In genomic region chr7:103699469-103699868, GRCm38 (mm10) we compare ENCODE assay signal across 29 mouse cellular contexts. TPM values are rescaled to one million over a fixed set of nuclear protein-coding genes. Genes with fewer than 3 reads are reported as not detected.
DNase-seq lines count a peak whose midpoint lies in the region; ATAC-seq and TF ChIP-seq lines count a peak whose summit lies in the region.
"Had no signal": no experiment of that assay in that cellular context is flagged by ENCODE, and none has a peak within 500 bp of the region (broad histone marks: within the 10 kb centered on the region; RNA-seq: fewer than 3 reads in every experiment).

No protein-coding gene starts in this region.

- H3K9me3 ChIP-seq in hindbrain, embryonic 15.5 days, result no peaks in the 10 kb centered on the region
- no peaks in the 10 kb centered on the region for H3K9me3 ChIP-seq in hindbrain, embryonic 11.5 days (ENCODE audit: control insufficient read depth, low read length)
- H3K9me3 ChIP-seq in hindbrain, postnatal 0 days (ENCODE audit: low read length), result no peaks in the 10 kb centered on the region
- no peaks in the 10 kb centered on the region for H3K9me3 ChIP-seq in hindbrain, embryonic 10.5 days
- H3K9me3 ChIP-seq in midbrain, postnatal 0 days (ENCODE audit: low read length), result no peaks in the 10 kb centered on the region
- H3K9me3 ChIP-seq in midbrain, embryonic 10.5 days (replicated peaks), result no peaks in the 10 kb centered on the region
- H3K9me3 ChIP-seq: embryonic facial prominence, embryonic 13.5 days; embryonic facial prominence, embryonic 15.5 days; forebrain, embryonic 15.5 days had no signal

- no peak for DNase-seq in hindbrain, embryonic 11.5 days (ENCODE audit: low spot score)
- peak; percentile 28 for DNase-seq in hindbrain, postnatal 0 days (ENCODE audit: low spot score)
- DNase-seq in hindbrain, embryonic 10.5 days (ENCODE audit: low spot score), result no peak
- peak; percentile 40 for DNase-seq in midbrain, postnatal 0 days (ENCODE audit: low spot score)
- no peak for DNase-seq in midbrain, embryonic 10.5 days (ENCODE audit: low spot score)
- no peak for DNase-seq in heart, adult 11 months
- DNase-seq: adrenal gland, adult 2 months; adrenal gland, postnatal 10 days; adrenal gland, postnatal 25 days; cerebellum, adult 11-12 months; cerebellum, adult 8-10 months; cerebellum, adult 9-11 months; cerebellum, postnatal 14 days; cerebellum, postnatal 36 days; embryo, embryonic 11 days; forebrain, postnatal 0 days had no signal

- no peak for TF ChIP-seq CTCF in hindbrain, postnatal 0 days (IDR thresholded peaks at IDR 0.05; ENCODE audit: low read depth)
- TF ChIP-seq CTCF in midbrain, postnatal 0 days (IDR thresholded peaks at IDR 0.05), result no peak

- 88% methylated on average over 4 of the region's 4 CpGs for WGBS in hindbrain, embryonic 15.5 days
- 94% methylated on average over 4 of the region's 4 CpGs for WGBS in hindbrain, embryonic 11.5 days
- 80% methylated on average over 4 of the region's 4 CpGs for WGBS in hindbrain, postnatal 0 days
- 90% methylated on average over 4 of the region's 4 CpGs for WGBS in hindbrain, embryonic 10.5 days
- WGBS in midbrain, postnatal 0 days, result 82% methylated on average over 4 of the region's 4 CpGs
- 94% methylated on average over 4 of the region's 4 CpGs for WGBS in midbrain, embryonic 10.5 days

- peak; percentile 38; the same call in 1 of the 2 replicates for ATAC-seq in hindbrain, embryonic 15.5 days (ENCODE audit: low FRiP score, low read depth)
- no peak for ATAC-seq in hindbrain, embryonic 11.5 days (ENCODE audit: low FRiP score)
- no peak for ATAC-seq in hindbrain, postnatal 0 days
- ATAC-seq in midbrain, postnatal 0 days (ENCODE audit: low FRiP score), result 0 out of 2 replicates have a peak, but pooled peaks have one; percentile 54
- 0 out of 2 replicates have a peak, but pooled peaks have one; percentile 3 for ATAC-seq in erythroid progenitor cell, adult 5-6 weeks (replicated peaks; ENCODE audit: low FRiP score, poor library complexity, severe bottlenecking)
- ATAC-seq: forebrain, embryonic 15.5 days; forebrain, postnatal 0 days had no signal

- no peak overlapping the region for H3K27ac ChIP-seq in hindbrain, embryonic 15.5 days (replicated peaks)
- no peak overlapping the region for H3K27ac ChIP-seq in hindbrain, embryonic 11.5 days (ENCODE audit: low read depth, low read length)
- H3K27ac ChIP-seq in hindbrain, postnatal 0 days, result no peak overlapping the region
- no peak overlapping the region for H3K27ac ChIP-seq in hindbrain, embryonic 10.5 days
- H3K27ac ChIP-seq in midbrain, postnatal 0 days (ENCODE audit: low read depth, low read length), result no peak overlapping the region
- no peak overlapping the region for H3K27ac ChIP-seq in midbrain, embryonic 10.5 days (replicated peaks)
- H3K27ac ChIP-seq: embryonic facial prominence, embryonic 13.5 days; embryonic facial prominence, embryonic 15.5 days; forebrain, embryonic 15.5 days had no signal

- H3K4me1 ChIP-seq in hindbrain, embryonic 15.5 days (replicated peaks), result no peaks in the 10 kb centered on the region
- no peaks in the 10 kb centered on the region for H3K4me1 ChIP-seq in hindbrain, embryonic 11.5 days (replicated peaks; ENCODE audit: control insufficient read depth, insufficient read depth, low read length)
- H3K4me1 ChIP-seq in hindbrain, postnatal 0 days (ENCODE audit: insufficient read depth, low read length), result no peaks in the 10 kb centered on the region
- no peaks in the 10 kb centered on the region for H3K4me1 ChIP-seq in hindbrain, embryonic 10.5 days (replicated peaks)
- no peaks in the 10 kb centered on the region for H3K4me1 ChIP-seq in midbrain, postnatal 0 days (ENCODE audit: insufficient read depth, low read length)
- no peaks in the 10 kb centered on the region for H3K4me1 ChIP-seq in midbrain, embryonic 10.5 days
- H3K4me1 ChIP-seq: embryonic facial prominence, embryonic 13.5 days; embryonic facial prominence, embryonic 15.5 days; forebrain, embryonic 15.5 days had no signal

- no peak overlapping the region for H3K4me2 ChIP-seq in hindbrain, embryonic 15.5 days
- no peak overlapping the region for H3K4me2 ChIP-seq in hindbrain, embryonic 11.5 days (replicated peaks; ENCODE audit: low read depth, low read length)
- no peak overlapping the region for H3K4me2 ChIP-seq in hindbrain, postnatal 0 days (ENCODE audit: low read depth, low read length)
- H3K4me2 ChIP-seq in midbrain, postnatal 0 days (ENCODE audit: low read depth, low read length, poor library complexity, severe bottlenecking), result no peak overlapping the region
- H3K4me2 ChIP-seq: embryonic facial prominence, embryonic 13.5 days; embryonic facial prominence, embryonic 15.5 days; forebrain, embryonic 15.5 days had no signal

- H3K4me3 ChIP-seq in hindbrain, embryonic 15.5 days, result no peak overlapping the region
- no peak overlapping the region for H3K4me3 ChIP-seq in hindbrain, embryonic 11.5 days (ENCODE audit: low read depth, low read length)
- no peak overlapping the region for H3K4me3 ChIP-seq in hindbrain, postnatal 0 days (ENCODE audit: low read length)
- no peak overlapping the region for H3K4me3 ChIP-seq in hindbrain, embryonic 10.5 days
- H3K4me3 ChIP-seq in midbrain, postnatal 0 days (ENCODE audit: low read depth, low read length), result no peak overlapping the region
- no peak overlapping the region for H3K4me3 ChIP-seq in midbrain, embryonic 10.5 days
- H3K4me3 ChIP-seq: embryonic facial prominence, embryonic 13.5 days; embryonic facial prominence, embryonic 15.5 days; erythroblast, embryonic 14.5 days; forebrain, embryonic 15.5 days had no signal

- H3K27me3 ChIP-seq in hindbrain, embryonic 15.5 days, result no peaks in the 10 kb centered on the region
- H3K27me3 ChIP-seq in hindbrain, embryonic 11.5 days (ENCODE audit: control insufficient read depth, insufficient read depth, low read length), result no peaks in the 10 kb centered on the region
- H3K27me3 ChIP-seq in hindbrain, postnatal 0 days (ENCODE audit: insufficient read depth, low read length), result no peaks in the 10 kb centered on the region
- no peaks in the 10 kb centered on the region for H3K27me3 ChIP-seq in hindbrain, embryonic 10.5 days (ENCODE audit: insufficient read depth, poor library complexity, severe bottlenecking)
- no peaks in the 10 kb centered on the region for H3K27me3 ChIP-seq in midbrain, postnatal 0 days (ENCODE audit: insufficient read depth, low read length)
- H3K27me3 ChIP-seq in midbrain, embryonic 10.5 days (ENCODE audit: low read depth, poor library complexity, severe bottlenecking), result no peaks in the 10 kb centered on the region
- H3K27me3 ChIP-seq: embryonic facial prominence, embryonic 13.5 days; embryonic facial prominence, embryonic 15.5 days; forebrain, embryonic 15.5 days had no signal

- H3K9ac ChIP-seq in hindbrain, embryonic 15.5 days, result no peak overlapping the region
- H3K9ac ChIP-seq in hindbrain, embryonic 11.5 days (ENCODE audit: low read depth, low read length), result no peak overlapping the region
- no peak overlapping the region for H3K9ac ChIP-seq in hindbrain, postnatal 0 days (replicated peaks; ENCODE audit: low read length)
- H3K9ac ChIP-seq in midbrain, postnatal 0 days (replicated peaks; ENCODE audit: low read length, poor library complexity, severe bottlenecking), result no peak overlapping the region
- H3K9ac ChIP-seq: embryonic facial prominence, embryonic 13.5 days; embryonic facial prominence, embryonic 15.5 days; forebrain, embryonic 15.5 days; forebrain, postnatal 0 days had no signal

- no peaks in the 10 kb centered on the region for H3K36me3 ChIP-seq in hindbrain, embryonic 15.5 days
- no peaks in the 10 kb centered on the region for H3K36me3 ChIP-seq in hindbrain, embryonic 11.5 days (ENCODE audit: control insufficient read depth, insufficient read depth, low read length)
- no peaks in the 10 kb centered on the region for H3K36me3 ChIP-seq in hindbrain, postnatal 0 days (ENCODE audit: insufficient read depth, low read length)
- H3K36me3 ChIP-seq in hindbrain, embryonic 10.5 days, result no peaks in the 10 kb centered on the region
- no peaks in the 10 kb centered on the region for H3K36me3 ChIP-seq in midbrain, postnatal 0 days (ENCODE audit: insufficient read depth, low read length)
- no peaks in the 10 kb centered on the region for H3K36me3 ChIP-seq in midbrain, embryonic 10.5 days
- H3K36me3 ChIP-seq: embryonic facial prominence, embryonic 13.5 days; embryonic facial prominence, embryonic 15.5 days; forebrain, embryonic 15.5 days had no signal

RNA-seq across cellular contexts. Expression of gene Olfr243, which starts 15.0 kb away (rescaled TPM):
- not detected in 2 replicates for polyA plus RNA-seq in hindbrain, embryonic 15.5 days (2015; fragmentation: Nextera tagmentation; extraction: Ambion mirVana)
- polyA plus RNA-seq in hindbrain, embryonic 11.5 days (2014; fragmentation: Nextera tagmentation; extraction: Ambion mirVana), result not detected in 2 replicates
- not detected in 2 replicates for total RNA-seq in hindbrain, postnatal 0 days (2014; rRNA removed)
- polyA plus RNA-seq in hindbrain, postnatal 0 days (2015; fragmentation: Nextera tagmentation; extraction: Ambion mirVana), result not detected in 2 replicates
- polyA plus RNA-seq in hindbrain, embryonic 10.5 days (2016; fragmentation: Nextera tagmentation; extraction: Ambion mirVana), result not detected in 2 replicates
- not detected in 2 replicates for total RNA-seq in midbrain, postnatal 0 days (2014; rRNA removed)
- not detected in 2 replicates for polyA plus RNA-seq in midbrain, postnatal 0 days (2015; fragmentation: Nextera tagmentation; extraction: Ambion mirVana)
- not detected in 2 replicates for polyA plus RNA-seq in midbrain, embryonic 10.5 days (2016; fragmentation: Nextera tagmentation; extraction: Ambion mirVana)
- total RNA-seq in erythroid progenitor cell, adult 5-6 weeks (2015; ENCODE audit: low replicate concordance), result not detected in 2 replicates
- total RNA-seq in erythroid progenitor cell, adult 5-6 weeks (2017; ENCODE audit: low replicate concordance), result not detected in 2 replicates
- total RNA-seq: adrenal gland, adult 2 months; adrenal gland, postnatal 10 days; adrenal gland, postnatal 25 days; adrenal gland, postnatal 4 days; common myeloid progenitor, adult 5-6 weeks; ES-E14; forebrain, postnatal 0 days; MEL had no signal
- polyA plus RNA-seq: adrenal gland, adult 2 months; C2C12; embryonic facial prominence, embryonic 11.5 days; embryonic facial prominence, embryonic 13.5 days; erythroblast, embryonic 14.5 days; forebrain, embryonic 11.5 days; forebrain, embryonic 15.5 days; forebrain, postnatal 0 days had no signal

RNA-seq across cellular contexts. Expression of gene Olfr625-ps1, which starts 16.9 kb away (rescaled TPM):
- polyA plus RNA-seq in hindbrain, embryonic 15.5 days (2015; fragmentation: Nextera tagmentation; extraction: Ambion mirVana), result not detected in 2 replicates
- not detected in 2 replicates for polyA plus RNA-seq in hindbrain, embryonic 11.5 days (2014; fragmentation: Nextera tagmentation; extraction: Ambion mirVana)
- total RNA-seq in hindbrain, postnatal 0 days (2014; rRNA removed), result not detected in 2 replicates
- not detected in 2 replicates for polyA plus RNA-seq in hindbrain, postnatal 0 days (2015; fragmentation: Nextera tagmentation; extraction: Ambion mirVana)
- not detected in 2 replicates for polyA plus RNA-seq in hindbrain, embryonic 10.5 days (2016; fragmentation: Nextera tagmentation; extraction: Ambion mirVana)
- not detected in 2 replicates for total RNA-seq in midbrain, postnatal 0 days (2014; rRNA removed)
- not detected in 2 replicates for polyA plus RNA-seq in midbrain, postnatal 0 days (2015; fragmentation: Nextera tagmentation; extraction: Ambion mirVana)
- polyA plus RNA-seq in midbrain, embryonic 10.5 days (2016; fragmentation: Nextera tagmentation; extraction: Ambion mirVana), result not detected in 2 replicates
- not detected in 2 replicates for total RNA-seq in erythroid progenitor cell, adult 5-6 weeks (2015; ENCODE audit: low replicate concordance)
- not detected in 2 replicates for total RNA-seq in erythroid progenitor cell, adult 5-6 weeks (2017; ENCODE audit: low replicate concordance)
- total RNA-seq: adrenal gland, adult 2 months; adrenal gland, postnatal 10 days; adrenal gland, postnatal 25 days; adrenal gland, postnatal 4 days; common myeloid progenitor, adult 5-6 weeks; ES-E14; forebrain, postnatal 0 days; MEL had no signal
- polyA plus RNA-seq: adrenal gland, adult 2 months; C2C12; embryonic facial prominence, embryonic 11.5 days; embryonic facial prominence, embryonic 13.5 days; embryonic facial prominence, embryonic 15.5 days; erythroblast, embryonic 14.5 days; forebrain, embryonic 11.5 days; forebrain, embryonic 15.5 days; forebrain, postnatal 0 days had no signal

RNA-seq across cellular contexts. Expression of gene Olfr624, which starts 28.5 kb away (rescaled TPM):
- 0.03 TPM in 1 of 2 replicates, not detected in the other for polyA plus RNA-seq in hindbrain, embryonic 15.5 days (2015; fragmentation: Nextera tagmentation; extraction: Ambion mirVana)
- polyA plus RNA-seq in hindbrain, embryonic 11.5 days (2014; fragmentation: Nextera tagmentation; extraction: Ambion mirVana), result 0.03 and 0.04 TPM in 2 replicates
- total RNA-seq in hindbrain, postnatal 0 days (2014; rRNA removed), result not detected in 2 replicates
- polyA plus RNA-seq in hindbrain, postnatal 0 days (2015; fragmentation: Nextera tagmentation; extraction: Ambion mirVana), result 0.05 TPM in 1 of 2 replicates, not detected in the other
- polyA plus RNA-seq in hindbrain, embryonic 10.5 days (2016; fragmentation: Nextera tagmentation; extraction: Ambion mirVana), result 0.03 TPM in 1 of 2 replicates, not detected in the other
- not detected in 2 replicates for total RNA-seq in midbrain, postnatal 0 days (2014; rRNA removed)
- polyA plus RNA-seq in midbrain, postnatal 0 days (2015; fragmentation: Nextera tagmentation; extraction: Ambion mirVana), result not detected in 2 replicates
- polyA plus RNA-seq in midbrain, embryonic 10.5 days (2016; fragmentation: Nextera tagmentation; extraction: Ambion mirVana), result 0.02 TPM in 2 replicates
- not detected in 2 replicates for total RNA-seq in erythroid progenitor cell, adult 5-6 weeks (2015; ENCODE audit: low replicate concordance)
- under 0.01 and 0.13 TPM in 2 replicates for total RNA-seq in erythroid progenitor cell, adult 5-6 weeks (2017; ENCODE audit: low replicate concordance)
- total RNA-seq: adrenal gland, adult 2 months; forebrain, postnatal 0 days had no signal
- polyA plus RNA-seq: adrenal gland, adult 2 months; erythroblast, embryonic 14.5 days; forebrain, embryonic 11.5 days; forebrain, embryonic 15.5 days; forebrain, postnatal 0 days had no signal

RNA-seq across cellular contexts. Expression of gene Olfr628, which starts 30.7 kb away (rescaled TPM):
- polyA plus RNA-seq in hindbrain, embryonic 15.5 days (2015; fragmentation: Nextera tagmentation; extraction: Ambion mirVana), result not detected in 2 replicates
- polyA plus RNA-seq in hindbrain, embryonic 11.5 days (2014; fragmentation: Nextera tagmentation; extraction: Ambion mirVana), result not detected in 2 replicates
- not detected in 2 replicates for total RNA-seq in hindbrain, postnatal 0 days (2014; rRNA removed)
- polyA plus RNA-seq in hindbrain, postnatal 0 days (2015; fragmentation: Nextera tagmentation; extraction: Ambion mirVana), result not detected in 2 replicates
- polyA plus RNA-seq in hindbrain, embryonic 10.5 days (2016; fragmentation: Nextera tagmentation; extraction: Ambion mirVana), result not detected in 2 replicates
- not detected in 2 replicates for total RNA-seq in midbrain, postnatal 0 days (2014; rRNA removed)
- not detected in 2 replicates for polyA plus RNA-seq in midbrain, postnatal 0 days (2015; fragmentation: Nextera tagmentation; extraction: Ambion mirVana)
- polyA plus RNA-seq in midbrain, embryonic 10.5 days (2016; fragmentation: Nextera tagmentation; extraction: Ambion mirVana), result not detected in 2 replicates
- total RNA-seq in erythroid progenitor cell, adult 5-6 weeks (2015; ENCODE audit: low replicate concordance), result not detected in 2 replicates
- not detected in 2 replicates for total RNA-seq in erythroid progenitor cell, adult 5-6 weeks (2017; ENCODE audit: low replicate concordance)
- total RNA-seq: adrenal gland, adult 2 months; adrenal gland, postnatal 10 days; adrenal gland, postnatal 25 days; adrenal gland, postnatal 4 days; common myeloid progenitor, adult 5-6 weeks; ES-E14; forebrain, postnatal 0 days; MEL had no signal
- polyA plus RNA-seq: adrenal gland, adult 2 months; C2C12; embryonic facial prominence, embryonic 11.5 days; embryonic facial prominence, embryonic 13.5 days; embryonic facial prominence, embryonic 15.5 days; erythroblast, embryonic 14.5 days; forebrain, embryonic 11.5 days; forebrain, embryonic 15.5 days; forebrain, postnatal 0 days had no signal

RNA-seq across cellular contexts. Expression of gene Olfr623, which starts 36.0 kb away (rescaled TPM):
- not detected in 2 replicates for polyA plus RNA-seq in hindbrain, embryonic 15.5 days (2015; fragmentation: Nextera tagmentation; extraction: Ambion mirVana)
- polyA plus RNA-seq in hindbrain, embryonic 11.5 days (2014; fragmentation: Nextera tagmentation; extraction: Ambion mirVana), result not detected in 2 replicates
- total RNA-seq in hindbrain, postnatal 0 days (2014; rRNA removed), result not detected in 2 replicates
- polyA plus RNA-seq in hindbrain, postnatal 0 days (2015; fragmentation: Nextera tagmentation; extraction: Ambion mirVana), result not detected in 2 replicates
- not detected in 2 replicates for polyA plus RNA-seq in hindbrain, embryonic 10.5 days (2016; fragmentation: Nextera tagmentation; extraction: Ambion mirVana)
- total RNA-seq in midbrain, postnatal 0 days (2014; rRNA removed), result not detected in 2 replicates
- polyA plus RNA-seq in midbrain, postnatal 0 days (2015; fragmentation: Nextera tagmentation; extraction: Ambion mirVana), result not detected in 2 replicates
- polyA plus RNA-seq in midbrain, embryonic 10.5 days (2016; fragmentation: Nextera tagmentation; extraction: Ambion mirVana), result not detected in 2 replicates
- not detected in 2 replicates for total RNA-seq in erythroid progenitor cell, adult 5-6 weeks (2015; ENCODE audit: low replicate concordance)
- total RNA-seq in erythroid progenitor cell, adult 5-6 weeks (2017; ENCODE audit: low replicate concordance), result not detected in 2 replicates
- total RNA-seq: adrenal gland, adult 2 months; adrenal gland, postnatal 10 days; adrenal gland, postnatal 25 days; adrenal gland, postnatal 4 days; common myeloid progenitor, adult 5-6 weeks; ES-E14; forebrain, postnatal 0 days; MEL had no signal
- polyA plus RNA-seq: adrenal gland, adult 2 months; C2C12; embryonic facial prominence, embryonic 11.5 days; embryonic facial prominence, embryonic 13.5 days; embryonic facial prominence, embryonic 15.5 days; erythroblast, embryonic 14.5 days; forebrain, embryonic 11.5 days; forebrain, embryonic 15.5 days; forebrain, postnatal 0 days had no signal

Comparison
In these comparisons a context has a peak if more than half of its experiments do, and no peak if none do; other contexts are left out.
1. ATAC-seq: peak in hindbrain, embryonic 15.5 days (single experiment), midbrain, postnatal 0 days (single experiment) and erythroid progenitor cell, adult 5-6 weeks (single experiment); none in hindbrain, embryonic 11.5 days (single experiment) and hindbrain, postnatal 0 days (single experiment).
2. DNase-seq: peak in hindbrain, postnatal 0 days (single experiment) and midbrain, postnatal 0 days (single experiment); none in hindbrain, embryonic 11.5 days (single experiment), hindbrain, embryonic 10.5 days (single experiment), midbrain, embryonic 10.5 days (single experiment) and heart, adult 11 months (single experiment).